Mouse (Mus musculus): Measurements from ENCODE around the gene Mettl5. TPM values are rescaled to one million over a fixed set of nuclear protein-coding genes. Genes with fewer than 3 reads are reported as not detected.

Gene Mettl5
- total RNA-seq, 2 experiments from 2014 or later: 21.6 to 22.1 TPM

DNA sequence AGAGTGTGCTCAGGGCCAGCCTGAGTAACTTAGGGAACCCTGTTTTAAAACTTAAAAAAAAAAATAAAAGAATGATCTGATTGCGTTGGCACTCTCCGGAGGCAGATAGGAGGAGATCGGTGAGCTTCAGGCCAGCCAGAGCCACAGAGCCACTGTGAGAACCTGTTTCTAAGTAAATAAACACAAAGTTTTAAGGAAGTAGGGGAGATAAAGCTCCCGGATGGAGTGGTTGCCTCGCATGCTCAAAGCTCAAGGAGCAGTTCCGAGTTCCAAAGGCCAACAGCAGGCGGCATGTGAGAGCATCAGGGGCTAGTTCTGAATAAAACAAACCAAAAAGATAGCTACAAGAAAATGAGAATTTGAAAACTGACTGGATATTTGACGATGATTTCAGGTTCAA lies 29.0 kb downstream of the Mettl5 start:
- DNase-seq: no peak

DNA sequence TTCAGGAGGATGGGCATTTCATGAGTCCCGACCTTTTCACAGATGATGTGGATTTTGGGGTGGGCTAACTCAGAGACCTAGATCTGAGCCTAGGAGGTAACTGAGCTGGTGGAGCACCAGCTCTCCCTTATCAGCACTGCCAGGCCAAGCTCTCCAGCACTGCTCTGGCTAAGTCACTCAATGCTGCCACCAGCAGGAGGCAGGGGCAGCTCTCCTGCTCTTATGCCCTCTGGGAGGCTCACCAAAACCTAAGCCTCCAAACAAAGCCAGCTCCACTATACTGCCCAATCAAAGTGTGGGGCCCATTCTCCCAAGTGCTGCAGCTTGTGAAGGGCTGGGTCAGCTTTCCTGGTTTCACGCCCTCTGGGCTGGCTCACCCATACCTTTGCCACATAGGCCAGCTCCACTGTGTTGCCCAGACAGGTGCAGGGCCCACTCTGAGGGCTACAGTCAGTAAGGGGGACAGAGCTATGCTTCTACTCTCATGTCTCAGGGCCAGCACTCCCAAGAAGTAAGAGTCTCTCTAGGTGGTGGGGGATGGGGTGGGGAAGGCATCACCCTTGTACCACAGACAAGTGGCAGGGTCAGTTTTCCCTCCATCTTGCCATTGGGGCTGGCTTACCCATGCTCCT lies 33.9 kb downstream of the Mettl5 start:
- no peak for DNase-seq

DNA sequence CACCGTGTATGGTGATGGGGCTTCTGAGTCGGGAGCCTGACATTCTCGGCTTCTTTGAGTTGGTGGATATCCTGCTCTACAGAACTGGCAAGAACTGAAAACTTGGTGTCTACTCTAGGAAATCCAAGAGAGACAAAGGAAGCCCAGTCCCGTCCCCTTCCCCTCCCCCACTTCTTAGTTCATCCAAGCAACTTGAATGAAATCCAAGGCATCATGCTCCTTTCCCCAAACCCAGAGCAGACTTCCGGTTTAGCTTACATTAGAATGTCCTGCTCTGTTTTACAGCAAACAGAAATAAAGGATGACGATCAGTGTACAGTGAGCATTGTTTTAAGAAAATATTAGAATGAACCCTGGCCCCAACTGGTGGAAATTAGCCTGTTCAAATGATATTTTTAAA lies 36.2 kb downstream of the Mettl5 start:
- no peak for DNase-seq

DNA sequence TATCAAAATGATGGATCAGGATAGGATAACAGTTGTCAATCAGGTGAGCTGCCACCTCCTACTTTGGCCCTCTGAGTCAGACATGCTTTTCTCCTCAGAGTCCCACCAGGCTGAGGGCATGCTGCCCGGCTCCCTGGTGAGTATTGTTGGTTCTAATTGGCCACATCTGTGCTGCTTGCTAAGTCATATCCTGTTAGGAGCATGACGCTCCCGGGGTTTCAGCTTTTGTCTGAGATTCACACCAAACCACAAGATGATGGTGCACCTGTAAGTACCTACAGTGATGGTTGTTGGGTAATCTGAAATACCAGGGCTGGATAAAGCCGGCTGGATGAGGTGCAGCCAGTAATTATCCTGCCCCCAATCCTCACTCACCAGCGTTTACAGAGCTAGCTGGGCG lies 45.2 kb downstream of the Mettl5 start:
- no peak for DNase-seq

DNA sequence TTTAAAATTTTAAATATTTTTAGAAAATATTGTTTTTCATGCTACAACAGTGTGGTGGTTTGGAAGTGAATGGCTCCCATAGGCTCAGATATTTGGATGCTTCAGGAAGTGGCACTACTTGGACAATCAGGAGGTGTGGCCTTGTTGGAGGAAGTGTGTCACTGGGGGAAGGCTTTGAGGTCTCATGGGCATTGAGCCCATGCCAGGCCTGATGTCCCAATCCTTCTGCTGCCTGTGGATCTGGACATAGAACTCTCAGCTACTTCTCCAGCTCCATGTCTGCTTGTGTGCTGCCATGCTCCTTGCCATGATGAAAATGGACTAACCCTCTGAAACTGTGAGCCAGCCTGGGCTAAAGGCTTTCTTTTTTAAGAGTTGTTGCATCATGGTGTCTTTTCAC lies 46.7 kb downstream of the Mettl5 start:
- no peak for DNase-seq

DNA sequence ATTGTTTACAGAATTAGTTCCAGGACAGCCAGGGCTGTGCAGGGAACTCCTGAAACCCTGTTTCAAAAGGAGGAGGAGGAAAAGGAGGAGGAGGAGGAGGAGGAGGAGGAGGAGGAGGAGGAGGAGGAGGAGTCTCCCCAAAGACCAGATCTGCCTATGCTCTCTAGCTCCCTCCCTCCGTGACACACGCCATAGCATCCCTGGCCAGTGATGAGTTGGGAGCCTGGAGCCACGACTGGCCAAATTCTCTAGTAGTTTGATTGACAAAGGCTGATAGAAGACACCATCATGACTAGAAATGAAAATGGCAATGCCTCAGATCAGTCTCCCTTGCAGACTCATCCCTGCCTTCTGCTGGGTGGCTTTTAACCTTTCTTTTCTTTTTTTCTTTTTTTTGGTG lies 47.4 kb downstream of the Mettl5 start:
- no peak for DNase-seq

DNA sequence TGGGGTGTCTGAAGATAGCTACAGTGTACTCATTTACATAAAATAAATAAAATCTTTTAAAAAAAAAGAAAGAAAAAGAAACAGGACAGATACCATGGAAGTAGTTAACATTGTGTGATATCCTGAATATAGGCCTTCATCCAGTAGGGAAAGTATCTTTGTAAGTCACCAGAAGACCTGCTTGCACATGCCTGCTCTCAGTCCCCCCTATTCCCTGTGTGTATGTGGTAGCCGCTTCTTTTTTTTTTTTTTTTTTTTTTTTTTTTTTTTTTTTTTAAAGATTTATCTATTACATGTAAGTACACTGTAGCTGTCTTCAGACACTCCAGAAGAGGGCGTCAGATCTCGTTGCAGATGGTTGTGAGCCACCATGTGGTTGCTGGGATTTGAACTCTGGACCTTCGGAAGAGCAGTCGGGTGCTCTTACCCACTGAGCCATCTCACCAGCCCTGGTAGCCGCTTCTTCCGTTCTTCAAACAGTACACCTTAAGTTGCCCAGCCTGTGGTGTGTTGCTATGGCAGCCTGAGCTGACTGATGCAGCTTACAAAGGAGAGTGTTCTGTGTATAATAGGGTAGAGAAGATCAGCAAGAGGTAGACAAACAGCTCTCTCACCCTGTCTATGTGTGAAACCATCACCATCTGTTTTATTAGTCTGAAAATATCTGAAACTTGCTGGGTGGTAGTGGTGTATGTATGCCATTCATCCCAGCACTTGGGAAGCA lies 48.0 kb downstream of the Mettl5 start:
- no peak for DNase-seq

DNA sequence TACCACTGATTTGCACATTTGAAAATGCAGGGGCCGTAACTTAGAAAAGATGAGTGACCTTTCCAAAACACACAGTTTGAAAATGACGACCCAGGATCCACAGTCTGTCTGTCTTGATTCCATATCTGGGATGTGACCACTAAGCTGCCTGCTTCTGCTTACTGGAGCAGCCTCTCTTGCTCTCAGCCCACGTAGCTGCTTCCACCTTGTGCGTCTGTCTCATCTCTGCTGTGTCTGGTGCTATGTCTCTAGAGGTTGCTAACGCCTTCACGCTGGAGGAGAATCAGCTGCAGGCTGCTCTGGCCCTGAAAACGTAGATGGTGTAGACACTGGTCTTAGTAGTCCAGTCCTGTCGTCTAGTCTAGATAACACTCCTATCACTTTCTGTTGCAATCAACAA lies 55.3 kb downstream of the Mettl5 start:
- no peak for DNase-seq

DNA sequence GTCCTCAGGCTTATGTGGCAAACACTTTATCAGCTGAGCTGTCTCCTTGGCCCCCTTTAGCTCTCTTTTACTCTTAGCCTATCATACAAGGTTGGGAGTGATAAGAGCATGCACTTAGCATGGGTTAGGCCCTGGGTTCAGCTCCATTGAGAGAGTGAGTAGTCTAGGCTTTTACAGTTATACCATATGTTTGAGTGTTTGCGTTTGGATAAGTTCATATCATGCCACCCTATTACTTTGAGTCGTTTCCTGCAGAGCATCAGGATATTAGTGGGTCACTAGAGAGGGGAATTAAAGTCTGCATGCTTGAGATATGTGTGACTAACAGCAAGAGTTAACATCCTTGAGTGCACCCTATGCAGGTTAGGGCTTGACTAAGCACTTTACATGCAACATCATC lies 55.7 kb downstream of the Mettl5 start:
- DNase-seq: no peak

DNA sequence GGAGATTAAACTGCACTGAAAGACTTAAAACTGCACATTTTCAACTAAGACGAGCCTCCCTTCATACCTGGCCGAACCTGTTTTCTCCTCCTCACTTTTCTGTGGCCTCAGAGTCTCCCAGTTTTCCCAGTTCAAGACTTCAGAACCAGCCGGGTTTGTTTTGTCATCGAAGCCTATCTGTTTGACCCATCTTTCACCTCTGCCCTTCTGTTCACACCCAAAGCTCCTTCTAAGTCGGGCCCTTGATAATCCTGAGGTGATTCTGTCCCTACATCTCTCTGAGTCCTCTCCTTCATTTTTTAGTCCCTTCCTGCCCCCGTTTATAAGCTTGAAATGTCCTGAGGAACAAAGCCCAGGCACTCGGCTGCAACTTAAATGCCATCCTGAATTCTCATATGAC lies 57.4 kb downstream of the Mettl5 start:
- DNase-seq: no peak

DNA sequence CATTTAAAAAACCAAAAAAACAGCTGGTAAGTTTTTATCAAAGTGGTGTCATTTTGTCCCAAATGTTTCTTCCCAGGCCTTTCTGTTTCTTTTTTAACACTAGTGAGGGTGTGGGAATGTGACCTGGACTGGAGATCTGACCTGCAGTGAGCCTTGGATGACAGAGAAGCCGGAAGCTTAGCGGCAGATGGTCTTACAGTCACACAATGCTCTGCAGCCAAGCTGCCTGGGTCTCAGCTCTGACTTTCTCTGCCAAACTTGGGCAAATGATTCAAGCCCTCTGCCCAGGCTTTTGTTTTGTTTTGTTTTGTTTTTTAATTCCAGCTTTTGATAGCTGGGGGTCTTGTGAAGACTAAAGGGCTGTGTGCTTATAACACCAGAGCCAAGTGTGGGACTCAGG lies 59.0 kb downstream of the Mettl5 start:
- no peak for DNase-seq

DNA sequence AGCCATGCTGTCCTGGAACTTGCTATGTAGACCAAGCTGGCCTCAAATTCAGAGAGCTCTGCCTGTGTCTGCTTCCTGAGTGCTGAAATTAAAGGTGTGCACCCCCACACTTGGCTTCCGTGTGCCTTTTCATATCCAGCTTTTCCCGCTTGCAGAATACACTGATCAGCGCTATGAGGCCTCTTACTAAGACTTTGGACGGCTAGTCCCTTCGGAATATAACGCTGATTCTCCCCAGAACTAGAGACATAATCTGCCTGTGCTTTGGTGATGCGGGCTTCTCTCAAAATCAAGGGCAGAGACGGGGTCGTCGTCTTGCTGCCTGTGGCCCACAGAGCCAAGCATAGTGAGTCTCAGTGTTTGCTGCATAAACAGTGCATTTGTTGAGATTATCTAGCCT lies 59.5 kb downstream of the Mettl5 start:
- DNase-seq: no peak

DNA sequence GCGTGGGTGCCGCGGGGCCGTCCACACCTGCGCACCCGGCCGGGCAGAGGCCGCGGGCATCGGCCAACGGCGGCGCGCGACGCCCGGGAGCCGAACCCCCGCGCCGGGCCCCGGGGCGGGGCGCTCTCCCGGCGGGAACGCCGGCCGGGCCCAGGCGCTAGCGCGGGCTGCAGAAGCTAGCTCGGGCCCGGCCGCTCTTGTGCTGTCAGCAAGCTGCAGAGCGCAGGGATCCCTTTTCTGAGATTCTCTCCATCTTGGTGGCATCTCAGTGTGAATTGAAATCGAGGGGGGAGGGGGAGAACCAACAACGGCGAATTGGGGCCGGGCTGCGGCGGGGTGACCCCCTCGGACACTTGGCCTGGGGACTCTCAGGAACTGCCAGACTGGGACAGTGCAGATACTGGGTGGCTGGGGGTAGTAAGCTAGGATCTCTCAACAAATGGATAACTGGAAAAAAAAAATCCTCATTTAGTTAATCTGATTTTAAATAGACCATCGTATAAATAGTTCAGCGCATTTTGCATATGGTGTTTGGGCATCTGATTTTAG lies 62.2 kb downstream of the Mettl5 start:
- peak; percentile 47 for DNase-seq

DNA sequence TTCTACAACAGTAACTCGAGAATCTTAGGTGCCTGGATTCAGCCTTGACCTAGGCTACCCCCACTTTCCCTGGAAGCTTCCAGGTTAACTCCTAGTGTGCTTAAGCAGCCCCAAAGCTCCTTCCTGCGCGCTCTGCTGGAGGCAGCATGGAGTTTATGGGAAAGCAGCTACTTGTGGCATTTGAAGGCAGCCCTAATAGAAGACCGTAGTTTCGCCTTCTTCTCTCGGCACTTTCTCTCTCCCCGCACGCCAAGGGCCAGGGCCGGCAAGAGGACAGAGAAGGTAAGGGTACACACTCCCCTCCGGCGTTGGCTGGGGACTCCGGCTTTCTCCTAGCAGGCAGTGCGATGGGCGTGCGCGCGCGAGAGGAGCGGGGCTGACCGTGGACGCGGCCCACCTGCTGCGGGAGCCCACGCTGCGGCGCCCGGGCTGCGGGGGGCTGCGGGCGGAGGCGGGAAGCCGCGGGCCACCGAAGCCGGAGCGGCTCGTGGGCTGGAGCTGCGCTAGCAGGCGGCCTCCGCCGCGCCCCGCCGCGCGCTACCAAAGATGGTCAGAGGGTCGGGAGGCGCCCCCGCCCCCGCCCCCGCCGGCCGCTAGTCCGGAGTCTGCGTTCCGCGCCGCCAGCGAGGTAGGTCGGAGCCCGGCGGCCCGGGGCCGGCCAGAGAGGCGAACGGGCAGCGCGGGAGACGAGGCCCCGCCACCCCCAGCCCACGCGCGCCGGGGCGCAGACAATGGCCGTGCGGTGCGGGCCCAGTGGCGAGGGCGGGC lies 62.9 kb downstream of the Mettl5 start:
- peak; percentile 65 for DNase-seq

DNA sequence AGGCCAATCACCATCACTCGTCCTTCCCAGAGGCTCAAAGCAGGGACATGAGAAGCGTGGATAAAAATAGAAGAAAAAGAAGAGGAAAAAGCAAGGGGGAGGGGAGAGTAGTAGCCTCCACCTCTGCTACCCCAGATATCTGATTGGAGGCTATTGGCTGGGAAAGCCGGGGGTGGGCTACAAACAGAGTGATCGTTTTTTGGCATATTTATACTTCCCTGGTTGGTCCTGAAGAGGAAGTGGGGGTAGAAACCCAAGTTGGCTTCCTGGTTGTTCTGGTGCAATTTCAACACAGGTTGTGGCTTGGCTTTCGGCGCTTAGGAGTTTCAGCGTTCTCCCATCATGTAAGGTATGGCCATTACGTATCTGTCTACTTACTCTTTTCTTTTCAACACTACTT lies 63.7 kb downstream of the Mettl5 start, which contains the start of gene Klhl23:
Gene Klhl23 (plus strand): TSS at position 234 of the 400 bp plus-strand sequence.
- peak; percentile 31 for DNase-seq

Other genes with a start within 250 kb of the Mettl5 start
- 1 to 10 TPM; 4.2 to 5.6 TPM for gene Bbs5, start 238.4 kb downstream of the Mettl5 start, total RNA-seq (2021)
- 10 to 100 TPM; 86.3 to 87.5 TPM for gene Klhl41, start 215.5 kb downstream of the Mettl5 start, total RNA-seq (2021)
- 10 to 100 TPM; 26.8 to 28.2 TPM for gene Fastkd1, start 172.1 kb downstream of the Mettl5 start, total RNA-seq (2021)
- 10 to 100 TPM; 56.7 to 59.9 TPM for gene Ppig, start 163.1 kb downstream of the Mettl5 start, total RNA-seq (2021)
- under 1 TPM; 0.43 to 0.99 TPM for gene Ccdc173, start 96.0 kb downstream of the Mettl5 start, total RNA-seq (2021)
- 10 to 100 TPM; 12.2 to 15.3 TPM for gene Phospho2, start 96.0 kb downstream of the Mettl5 start, total RNA-seq (2021)
- gene Klhl23, start 63.7 kb downstream of the Mettl5 start, total RNA-seq (2021): 10 to 100 TPM; 56.7 to 62.7 TPM
- gene Ssb, start 24.1 kb downstream of the Mettl5 start, total RNA-seq (2021): 100 to 1,000 TPM; 112 to 114 TPM
- 10 to 100 TPM; 87.2 to 88.7 TPM for gene Ubr3, start 11.6 kb upstream of the Mettl5 start, total RNA-seq (2021)
- under 1 TPM; 0.52 to 0.68 TPM for gene Myo3b, start 153.5 kb upstream of the Mettl5 start, total RNA-seq (2021)